Mouse (Mus musculus) olfactory bulb, adult 2 months (tissue): ENCODE measurements around the gene Col4a2.

ENCODE experiments used
- CTCF ChIP-seq: fragments of 200-500 bp; IDR thresholded peaks from 2 replicates; pipeline ENCODE4 v1.5.1; 2012; ENCODE audit warnings: low read depth, mild to moderate bottlenecking, low read length, moderate library complexity; ENCODE audit not compliant: insufficient read depth
- POLR2A ChIP-seq: fragments of 200-500 bp; IDR thresholded peaks from 2 replicates; pipeline ENCODE4 v1.6.1; 2012; ENCODE audit warnings: mild to moderate bottlenecking, low read depth, low read length, moderate library complexity; ENCODE audit not compliant: insufficient read depth

- TF ChIP-seq CTCF (no peak), POLR2A (no peak)
Measured at GRCm38 (mm10) chr8:11268753-11269152, 43.9 kb upstream of the Col4a2 start.
